Mouse (Mus musculus): ENCODE data around the gene Depdc5.

DNA sequence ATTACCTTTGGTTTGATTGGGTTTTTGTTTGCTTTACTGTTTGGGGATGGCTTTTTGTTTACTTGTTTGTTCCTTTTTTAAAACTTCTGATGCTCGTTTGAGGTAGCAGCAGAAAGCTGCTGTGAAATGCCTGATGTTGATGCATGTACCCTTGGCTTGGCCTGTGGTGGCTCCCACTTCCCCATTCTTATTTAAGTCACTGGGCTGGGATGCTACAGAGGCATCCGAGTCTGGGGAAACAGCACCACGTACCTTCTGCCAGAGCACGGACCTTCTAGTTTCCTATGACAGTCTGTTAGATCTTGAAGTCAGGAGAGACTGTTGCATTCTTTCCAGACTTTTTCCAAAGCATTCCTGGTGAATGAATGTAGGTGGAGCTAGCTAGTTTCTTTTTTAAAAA is 113.0 kb downstream of the Depdc5 start:
- no peak for TF ChIP-seq POLR2A (IDR thresholded peaks at IDR 0.05; ENCODE audit: low read depth, low read length)
- no peak for TF ChIP-seq CTCF (IDR thresholded peaks at IDR 0.05; ENCODE audit: extremely low read depth, insufficient read length, insufficient replicate concordance, low read depth, low read length)
